Mouse (Mus musculus) cerebellum, postnatal 10 days (tissue): ENCODE measurements around the gene Llcfc1.

Experiments
- DNase-seq, 2 experiments: peaks; one replicate each; pipeline ENCODE4 v3.0.0; 2021; ENCODE audit warnings: mixed read lengths in 2 of 2

Gene Llcfc1

GRCm38 (mm10) chr6:41684131-41684530 is at the start of gene Llcfc1:
TSS of gene Llcfc1 (plus strand) at chr6:41684431.
- no peak for DNase-seq

DNA sequence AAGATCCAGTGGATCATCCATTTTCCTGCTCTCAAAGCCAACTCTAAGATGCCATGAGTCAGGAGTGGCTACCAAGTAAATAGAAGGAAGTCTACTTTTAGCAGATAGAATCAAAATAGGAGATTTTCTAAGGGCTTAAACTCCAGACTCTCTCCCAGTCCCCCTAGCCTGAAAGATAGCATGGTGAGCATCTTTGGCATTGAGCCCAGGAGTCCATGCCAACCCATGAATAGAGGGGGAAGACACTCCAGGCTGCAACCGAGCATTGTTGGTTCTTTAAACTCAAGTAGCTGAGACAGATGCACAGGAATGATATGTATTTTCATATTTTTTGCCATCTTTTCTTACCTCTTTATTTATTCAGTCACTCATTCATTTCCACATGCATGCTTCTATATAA is 49.0 kb upstream of the Llcfc1 start:
- peak; percentile 51 to 61 for DNase-seq

DNA sequence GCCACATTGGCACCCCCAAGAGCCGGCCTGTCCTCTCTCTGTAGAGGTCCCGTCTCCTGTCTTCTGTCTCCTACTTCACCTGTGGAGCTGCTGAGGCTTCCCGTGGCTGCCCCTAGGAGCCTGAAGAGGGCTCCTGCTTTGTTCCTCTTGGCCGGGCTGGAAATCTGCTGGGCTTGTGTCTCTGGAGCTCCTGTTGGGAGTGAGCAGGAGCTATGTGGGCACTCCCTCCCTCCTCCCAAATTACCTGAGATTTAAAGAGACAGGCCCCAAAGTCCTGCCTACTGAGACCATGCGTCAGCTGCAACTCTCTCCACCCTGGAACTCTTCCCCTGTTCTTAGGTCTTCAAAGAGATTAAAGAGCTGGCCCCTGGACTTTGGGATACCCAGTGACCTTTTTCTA is 48.1 kb upstream of the Llcfc1 start, which contains the start of gene Trpv6:
Gene Trpv6, minus strand, starts transcription at position 228 of the 400 bp plus-strand sequence.
- no peak for DNase-seq

- DNase-seq, result peak in 1 of 2 experiments; percentile 13
Measured at GRCm38 (mm10) chr6:41637393-41637792, 46.8 kb upstream of the Llcfc1 start.

- DNase-seq, result no peak
Measured at GRCm38 (mm10) chr6:41637927-41638506, 46.2 kb upstream of the Llcfc1 start.

- no peak for DNase-seq
Measured at GRCm38 (mm10) chr6:41640449-41640848, 43.8 kb upstream of the Llcfc1 start.

DNA sequence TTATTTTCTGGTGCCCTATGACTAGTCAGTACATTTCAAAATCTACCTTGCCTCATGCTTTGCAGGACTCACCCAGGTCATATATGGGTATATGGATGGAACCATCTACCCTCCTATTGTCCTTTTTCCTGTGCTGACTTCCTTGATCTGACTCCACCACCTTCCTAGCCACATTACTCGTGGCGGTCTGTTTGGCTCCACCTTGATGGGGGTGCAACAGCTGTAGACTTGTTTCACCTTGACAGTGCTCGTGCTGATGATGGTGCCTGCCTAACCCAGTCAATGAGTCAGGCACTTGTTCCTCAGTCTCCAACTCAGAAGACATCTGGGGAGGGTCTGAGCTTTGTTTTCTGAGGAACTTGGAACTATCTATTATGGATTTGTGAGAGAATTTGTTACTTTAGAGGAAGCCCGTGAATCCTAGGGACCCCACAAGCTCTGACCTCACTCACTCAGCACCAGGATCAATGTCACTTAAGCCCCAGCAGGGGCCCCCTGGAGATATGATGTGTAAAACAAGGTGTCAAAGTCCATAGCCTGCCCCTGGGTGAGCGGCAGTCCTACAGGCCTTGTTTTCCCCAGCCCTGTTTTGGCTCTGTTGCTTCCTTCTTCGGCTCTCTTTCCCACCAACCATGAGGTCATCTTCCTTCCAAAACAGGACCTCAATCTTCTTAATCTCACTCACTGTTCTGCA is 42.9 kb upstream of the Llcfc1 start:
- no peak for DNase-seq

GRCm38 (mm10) chr6:41642765-41643164 is 41.5 kb upstream of the Llcfc1 start:
- no peak for DNase-seq

DNA sequence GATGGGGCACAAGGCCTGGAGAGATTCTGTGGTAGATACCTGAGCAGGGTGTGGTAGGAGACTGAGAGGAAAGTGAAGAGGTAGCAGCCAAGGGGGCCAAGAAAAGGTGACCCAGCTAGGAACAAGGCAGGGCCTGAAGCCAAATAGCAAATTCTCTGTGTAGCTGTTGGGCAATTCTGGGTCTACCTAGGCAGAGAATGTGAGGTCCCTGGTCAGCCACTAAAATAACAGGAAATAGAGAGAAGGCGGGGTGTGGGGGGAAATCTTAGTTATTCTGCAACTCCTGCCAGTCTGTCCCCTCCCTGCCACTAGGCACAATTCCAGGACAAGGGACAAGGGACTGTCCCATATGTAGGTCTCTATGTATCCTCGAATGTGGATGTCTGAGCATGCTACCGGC is 41.0 kb upstream of the Llcfc1 start:
- DNase-seq, result no peak

GRCm38 (mm10) chr6:41646220-41646619 is 38.0 kb upstream of the Llcfc1 start:
- no peak for DNase-seq

DNA sequence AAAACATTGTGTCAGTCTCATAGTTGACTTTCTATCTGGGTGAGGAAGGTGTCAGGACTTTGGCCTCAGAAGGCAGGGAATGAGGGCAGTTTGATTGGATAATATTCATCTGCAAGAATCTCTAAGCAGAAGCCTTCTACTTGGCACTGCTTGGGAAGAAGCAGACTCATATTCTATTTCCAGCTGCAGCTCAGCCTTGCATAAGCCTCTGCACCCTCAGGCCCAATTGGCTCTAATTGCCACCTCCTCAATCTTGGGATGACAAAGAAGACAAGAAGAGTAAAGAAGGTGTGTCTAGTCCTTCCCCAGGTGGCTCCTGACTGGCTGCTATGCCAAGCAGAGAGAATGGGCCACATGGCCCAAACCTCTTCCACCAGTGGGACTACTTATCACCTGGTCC is 37.6 kb upstream of the Llcfc1 start:
- DNase-seq, result no peak

- no peak for DNase-seq
Measured at GRCm38 (mm10) chr6:41653173-41653572, 31.1 kb upstream of the Llcfc1 start.

DNA sequence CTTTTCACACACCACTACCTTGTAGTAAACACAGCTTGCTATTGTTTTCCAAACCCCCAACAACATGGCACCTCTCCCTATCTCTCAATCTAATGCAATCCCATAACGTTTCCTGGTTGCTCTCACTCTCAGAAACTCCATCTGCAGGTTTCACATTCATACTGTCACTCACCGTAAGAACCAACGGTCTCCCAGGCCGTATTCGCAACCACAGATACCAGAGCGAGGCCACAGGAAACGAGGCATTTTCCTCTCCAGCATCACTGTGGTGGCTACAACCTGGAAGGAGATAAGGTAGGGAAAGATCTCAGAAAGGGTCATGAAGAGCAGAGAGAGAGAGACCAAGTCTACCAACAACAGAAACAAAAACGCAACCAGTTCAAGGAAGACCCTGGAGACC is 29.6 kb upstream of the Llcfc1 start:
- DNase-seq, result no peak

GRCm38 (mm10) chr6:41658487-41658886 is 25.7 kb upstream of the Llcfc1 start:
- DNase-seq, result no peak

DNA sequence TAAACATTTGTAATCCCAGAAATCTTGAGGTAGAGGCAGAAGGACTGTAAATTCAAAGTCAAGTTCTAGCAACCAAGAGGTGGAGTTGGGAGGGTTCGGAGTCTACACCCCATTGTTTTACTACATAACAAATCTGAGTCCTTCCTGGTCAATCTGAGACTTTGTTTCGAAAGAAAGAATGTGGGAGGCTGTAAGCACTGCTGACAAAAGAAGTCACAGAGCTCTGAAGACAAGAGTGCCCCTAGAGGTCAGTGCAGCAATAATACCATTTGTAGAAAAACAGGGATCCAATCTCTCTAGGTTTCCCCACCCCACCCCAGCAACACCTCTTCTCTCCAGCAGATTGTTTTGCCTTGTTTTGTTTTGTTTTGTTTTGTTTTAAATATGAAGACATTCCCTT is 21.9 kb upstream of the Llcfc1 start:
- peak; percentile 12 to 21 for DNase-seq

GRCm38 (mm10) chr6:41676530-41676929 is 7.7 kb upstream of the Llcfc1 start:
- no peak for DNase-seq

DNA sequence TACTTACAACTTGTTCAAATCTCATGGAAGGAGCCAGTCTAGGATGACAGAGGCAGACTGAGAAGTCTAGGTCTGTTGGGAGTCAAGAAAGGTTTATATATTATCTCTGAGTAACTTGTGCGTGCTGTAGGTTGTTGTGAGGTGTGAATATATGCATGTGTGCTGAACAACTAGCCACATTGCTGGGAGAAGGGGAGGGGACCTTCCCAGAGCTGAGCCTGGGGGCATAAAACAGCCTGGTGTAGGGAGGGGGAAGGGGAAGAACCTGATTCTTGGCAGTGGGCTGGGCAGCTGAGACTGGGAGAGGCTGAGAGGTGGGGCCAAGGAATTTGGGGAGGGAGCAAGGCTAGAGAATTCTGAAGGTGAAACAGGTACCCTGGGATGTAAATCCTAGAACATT is 3.6 kb upstream of the Llcfc1 start, which contains the start of gene Trpv5:
Gene Trpv5, minus strand, starts transcription at position 101 of the 400 bp plus-strand sequence.
- DNase-seq, result no peak

- no peak for DNase-seq
Measured at GRCm38 (mm10) chr6:41681656-41682055, 2.6 kb upstream of the Llcfc1 start.

GRCm38 (mm10) chr6:41684911-41685310 is 680 bp downstream of the Llcfc1 start:
- no peak for DNase-seq

GRCm38 (mm10) chr6:41685596-41685995 is 1.4 kb downstream of the Llcfc1 start:
- no peak for DNase-seq

- no peak for DNase-seq
Measured at GRCm38 (mm10) chr6:41692200-41692599, 8.0 kb downstream of the Llcfc1 start.

DNA sequence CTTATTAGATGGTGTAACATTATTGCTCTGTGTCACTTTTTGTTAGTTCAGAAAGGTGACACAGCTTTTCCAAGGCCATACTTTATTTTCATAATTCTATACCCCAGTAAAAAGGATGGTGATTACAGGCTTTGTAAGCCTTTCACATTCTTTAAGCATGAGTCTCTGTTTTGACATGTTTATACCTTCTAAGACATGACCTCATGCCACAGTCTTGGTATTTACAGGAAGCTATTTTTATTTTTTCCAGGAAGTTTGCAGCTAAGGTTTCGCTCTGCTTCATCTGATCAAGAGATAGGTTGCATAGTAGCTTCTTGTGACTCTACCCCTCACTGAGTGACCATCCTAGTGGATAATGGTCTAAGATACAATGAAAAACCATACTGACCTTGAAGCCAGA is 10.2 kb downstream of the Llcfc1 start:
- no peak for DNase-seq

- DNase-seq, result no peak
Measured at GRCm38 (mm10) chr6:41701245-41701644, 17.0 kb downstream of the Llcfc1 start.

GRCm38 (mm10) chr6:41702928-41703327 is 18.7 kb downstream of the Llcfc1 start:
- no peak for DNase-seq

GRCm38 (mm10) chr6:41704123-41704522 is 19.9 kb downstream of the Llcfc1 start, which contains the start of gene Kel:
TSS of gene Kel (minus strand) at chr6:41704339.
- no peak for DNase-seq
